Mouse (Mus musculus) mouse embryonic stem cell (cell line): ENCODE data around the gene Hibch.

Experiments used
- in situ Hi-C, 2 experiments: fragments of 300-500 bp; cut with MboI; formaldehyde crosslinking; loops; 1 replicate in 1 of 2; 3 replicates in 1 of 2; pipeline ENCODE4 v1.14.3; 2019 to 2020; ENCODE audit warnings: low sequenced_read_pairs in 2 of 2, low pct_unique_long_range_greater_than_20kb in 1 of 2, mixed read lengths in 1 of 2; ENCODE audit not compliant: unreplicated experiment in 1 of 2

The Hibch gene

GRCm38 (mm10) chr1:52956746-52957145 lies 112.0 kb downstream of the Hibch start:
- in situ Hi-C loops = loop anchor here (25.0 kb wide), 2 partner anchors 219 to 319 kb away; partner anchors contain the start of genes Mfsd6 (in 1 of the 2) and Nemp2 (in 1 of the 2)

GRCm38 (mm10) chr1:52960191-52960590 lies 115.5 kb downstream of the Hibch start:
- in situ Hi-C loops = loop anchor here (10.0 to 25.0 kb wide), 3 partner anchors 223 to 325 kb away; partner anchors contain the start of genes Nemp2 (in 2 of the 2) and Mfsd6 (in 1 of the 2)

- in situ Hi-C loops = loop anchor here (10.0 to 25.0 kb wide), 3 partner anchors 226 to 328 kb away; partner anchors contain the start of genes Nemp2 (in 2 of the 2) and Mfsd6 (in 1 of the 2)
Observed at GRCm38 (mm10) chr1:52963097-52963496, 118.4 kb downstream of the Hibch start.

GRCm38 (mm10) chr1:52964581-52964980 lies 119.9 kb downstream of the Hibch start:
- in situ Hi-C loops = loop anchor here (10.0 to 25.0 kb wide), 3 partner anchors 227 to 330 kb away; partner anchors contain the start of genes Nemp2 (in 2 of the 2) and Mfsd6 (in 1 of the 2)
